Mouse (Mus musculus) megakaryocyte, embryonic 14.5 days (primary cell): ENCODE measurements around the gene Becn1. TPM values are rescaled to one million over a fixed set of nuclear protein-coding genes. Genes with fewer than 3 reads are reported as not detected.

Source experiments
- H3K27me3 ChIP-seq: replicated peaks from 2 replicates; pipeline ENCODE3; 2012; ENCODE audit warnings: inconsistent platforms
- H3K36me3 ChIP-seq: replicated peaks from 2 replicates; pipeline ENCODE3; 2012; ENCODE audit warnings: low read length, inconsistent platforms, mixed read lengths
- H3K4me1 ChIP-seq: 2 replicates; pipeline ENCODE4 v1.6.1; 2012; ENCODE audit warnings: inconsistent platforms
- H3K4me3 ChIP-seq: replicated peaks from 2 replicates; pipeline ENCODE3; 2012; ENCODE audit warnings: moderate library complexity, mild to moderate bottlenecking, inconsistent platforms
- H3K9me3 ChIP-seq: 2 replicates; pipeline ENCODE4 v1.6.1; 2012; ENCODE audit warnings: inconsistent platforms
- FLI1 ChIP-seq: IDR thresholded peaks from 2 replicates; pipeline ENCODE4 v1.6.1; 2012; ENCODE audit warnings: low read length, inconsistent platforms, mixed read lengths
- GATA1 ChIP-seq: IDR thresholded peaks from 3 replicates; pipeline ENCODE4 v1.6.1; 2012; ENCODE audit warnings: mixed read lengths, low read length, inconsistent platforms, borderline replicate concordance
- polyA plus RNA-seq: library from polyadenylated mRNA; stranded (reverse); fragments of >175 nt; gene quantifications from 2 replicates; pipeline ENCODE4 v1.2.3, GENCODE M21; 2012; ENCODE audit warnings: low replicate concordance; ENCODE audit not compliant: insufficient read depth

Becn1 gene
- polyA plus RNA-seq, 1 experiment, result 96.0 TPM

GRCm38 (mm10) chr11:101245855-101246701 lies 56.0 kb downstream of the Becn1 start, which contains the start of gene Ramp2:
TSS of gene Ramp2 (plus strand) at chr11:101246028.
- peaks cover 44% of the 10 kb centered on the region for H3K4me1 ChIP-seq
- H3K9me3 ChIP-seq, result no peaks in the 10 kb centered on the region
- no peaks in the 10 kb centered on the region for H3K36me3 ChIP-seq
- no peak for TF ChIP-seq GATA1
- no peak for TF ChIP-seq FLI1
- H3K4me3 ChIP-seq, result peak within 1 kb of the TSS; percentile 89
- H3K27me3 ChIP-seq, result peaks cover 65% of the 10 kb centered on the region

GRCm38 (mm10) chr11:101245071-101245470 lies 57.0 kb downstream of the Becn1 start:
- TF ChIP-seq GATA1 (no peak), FLI1 (no peak)
- H3K4me1 ChIP-seq, result peaks cover 44% of the 10 kb centered on the region
- H3K4me3 ChIP-seq, result no peak overlapping the region
- H3K9me3 ChIP-seq, result no peaks in the 10 kb centered on the region
- peaks cover 66% of the 10 kb centered on the region for H3K27me3 ChIP-seq
- no peaks in the 10 kb centered on the region for H3K36me3 ChIP-seq

GRCm38 (mm10) chr11:101238071-101238647 lies 63.9 kb downstream of the Becn1 start:
- peaks cover 8% of the 10 kb centered on the region for H3K9me3 ChIP-seq
- TF ChIP-seq FLI1 (no peak), GATA1 (no peak)

GRCm38 (mm10) chr11:101236782-101237181 lies 65.3 kb downstream of the Becn1 start:
- no peak overlapping the region for H3K4me3 ChIP-seq
- peaks cover 16% of the 10 kb centered on the region for H3K4me1 ChIP-seq
- peaks cover 55% of the 10 kb centered on the region for H3K27me3 ChIP-seq
- TF ChIP-seq GATA1 (no peak), FLI1 (no peak)
- H3K9me3 ChIP-seq, result peaks cover 8% of the 10 kb centered on the region
- H3K36me3 ChIP-seq, result no peaks in the 10 kb centered on the region

More at GRCm38 (mm10) chr11:101238071-101238647, 63.9 kb downstream of the Becn1 start:
- H3K4me1 ChIP-seq, result peaks cover 5% of the 10 kb centered on the region; the same call in 1 of the 2 replicates
- H3K4me3 ChIP-seq, result no peak overlapping the region
- H3K27me3 ChIP-seq, result peaks cover 56% of the 10 kb centered on the region
- H3K36me3 ChIP-seq, result no peaks in the 10 kb centered on the region

Other genes with a start within 250 kb of the Becn1 start
- gene Naglu, start 232.3 kb downstream of the Becn1 start, polyA plus RNA-seq, result 30.7 and 32.1 TPM in 2 replicates
- 3.5 and 5.8 TPM in 2 replicates for gene Hsd17b1, start 223.9 kb downstream of the Becn1 start, polyA plus RNA-seq
- gene Coasy, start 219.7 kb downstream of the Becn1 start, polyA plus RNA-seq, result 17.7 and 36.8 TPM in 2 replicates
- gene Mlx, start 215.0 kb downstream of the Becn1 start, polyA plus RNA-seq, result 2.8 and 12.4 TPM in 2 replicates
- gene Psmc3ip, start 206.8 kb downstream of the Becn1 start, polyA plus RNA-seq, result 10.4 TPM in 1 of 2 replicates, not detected in the other
- 1.6 and 6.2 TPM in 2 replicates for gene Retreg3, start 182.4 kb downstream of the Becn1 start, polyA plus RNA-seq
- gene Tubg1, start 182.3 kb downstream of the Becn1 start, polyA plus RNA-seq, result 63.2 and 80.7 TPM in 2 replicates
- not detected in 2 replicates for gene Tubg2, start 146.4 kb downstream of the Becn1 start, polyA plus RNA-seq
- gene Cntnap1, start 131.8 kb downstream of the Becn1 start, polyA plus RNA-seq, result 0.72 and 0.89 TPM in 2 replicates
- 2.3 and 6.6 TPM in 2 replicates for gene Plekhh3, start 130.9 kb downstream of the Becn1 start, polyA plus RNA-seq
- gene Ccr10, start 126.8 kb downstream of the Becn1 start, polyA plus RNA-seq, result 0.13 TPM in 1 of 2 replicates, not detected in the other
- 0.65 and 2.0 TPM in 2 replicates for gene Ezh1, start 75.8 kb downstream of the Becn1 start, polyA plus RNA-seq
- gene Ramp2, start 56.3 kb downstream of the Becn1 start, polyA plus RNA-seq, result 0.32 TPM in 1 of 2 replicates, not detected in the other
- gene Vps25, start 48.6 kb downstream of the Becn1 start, polyA plus RNA-seq, result 100 and 168 TPM in 2 replicates
- 37.7 and 87.0 TPM in 2 replicates for gene Wnk4, start 41.7 kb downstream of the Becn1 start, polyA plus RNA-seq
- gene Cntd1, start 23.3 kb downstream of the Becn1 start, polyA plus RNA-seq, result not detected in 2 replicates
- 9.9 and 21.1 TPM in 2 replicates for gene Coa3, start 23.2 kb downstream of the Becn1 start, polyA plus RNA-seq
- 32.6 and 45.1 TPM in 2 replicates for gene Psme3, start 13.9 kb upstream of the Becn1 start, polyA plus RNA-seq
- 2.0 and 2.9 TPM in 2 replicates for gene Aoc2, start 22.8 kb upstream of the Becn1 start, polyA plus RNA-seq
- not detected in 2 replicates for gene Aoc3, start 28.3 kb upstream of the Becn1 start, polyA plus RNA-seq
- not detected in 2 replicates for gene G6pc, start 65.3 kb upstream of the Becn1 start, polyA plus RNA-seq
- 5.7 and 39.7 TPM in 2 replicates for gene Aarsd1, start 115.3 kb upstream of the Becn1 start, polyA plus RNA-seq
- not detected in 2 replicates for gene Gm27029, start 122.5 kb upstream of the Becn1 start, polyA plus RNA-seq
- 3.1 TPM in 1 of 2 replicates, not detected in the other for gene Rundc1, start 122.8 kb upstream of the Becn1 start, polyA plus RNA-seq
- gene Ptges3l, start 123.0 kb upstream of the Becn1 start, polyA plus RNA-seq, result 2.8 TPM in 1 of 2 replicates, not detected in the other
- gene Rpl27, start 140.0 kb upstream of the Becn1 start, polyA plus RNA-seq, result 250 and 697 TPM in 2 replicates
- gene Ifi35, start 146.1 kb upstream of the Becn1 start, polyA plus RNA-seq, result 5.7 and 15.6 TPM in 2 replicates
- gene Rnd2, start 162.7 kb upstream of the Becn1 start, polyA plus RNA-seq, result 2.6 and 2.9 TPM in 2 replicates
- gene Vat1, start 163.9 kb upstream of the Becn1 start, polyA plus RNA-seq, result 47.7 and 94.2 TPM in 2 replicates
- gene Brca1, start 249.7 kb upstream of the Becn1 start, polyA plus RNA-seq, result 1.9 TPM in 1 of 2 replicates, not detected in the other
- 8.2 and 55.6 TPM in 2 replicates for gene Nbr1, start 249.9 kb upstream of the Becn1 start, polyA plus RNA-seq